Mouse (Mus musculus) 3T3-L1 (cell line): ENCODE results near the gene Clnk.
"Not testable (repeated sequence)": the region's sequence is repeated elsewhere in the genome, so short reads cannot be mapped to it uniquely, and the experiment has no call there.

Experiments used
- DNase-seq: peaks from one replicate; pipeline ENCODE4 v3.0.0-alpha.2; 2015; ENCODE audit warnings: low read depth, low spot score

Gene Clnk

DNA sequence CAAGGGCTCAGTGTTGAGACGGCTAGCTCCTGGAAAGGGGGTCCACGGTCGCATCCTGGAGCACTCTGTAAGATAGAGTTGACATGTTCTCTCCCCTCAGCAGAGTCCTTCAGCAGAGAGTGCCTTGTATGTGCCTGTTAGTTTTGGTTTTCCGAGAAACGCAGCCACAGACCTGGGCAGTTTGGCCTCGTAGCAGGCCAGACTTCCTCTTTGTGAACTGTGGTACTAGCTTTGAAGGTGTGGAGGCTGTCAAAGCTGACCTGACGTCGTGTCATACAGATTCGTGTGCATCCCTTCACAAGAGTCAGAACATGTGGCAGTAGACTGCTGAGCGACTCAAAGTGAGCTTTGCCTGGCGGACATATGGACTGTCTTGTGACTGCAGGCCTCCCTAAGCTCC, at the start of gene Clnk:
TSS of gene Clnk (minus strand) at position 191 of the 400 bp plus-strand sequence.
- DNase-seq, result no peak

DNA sequence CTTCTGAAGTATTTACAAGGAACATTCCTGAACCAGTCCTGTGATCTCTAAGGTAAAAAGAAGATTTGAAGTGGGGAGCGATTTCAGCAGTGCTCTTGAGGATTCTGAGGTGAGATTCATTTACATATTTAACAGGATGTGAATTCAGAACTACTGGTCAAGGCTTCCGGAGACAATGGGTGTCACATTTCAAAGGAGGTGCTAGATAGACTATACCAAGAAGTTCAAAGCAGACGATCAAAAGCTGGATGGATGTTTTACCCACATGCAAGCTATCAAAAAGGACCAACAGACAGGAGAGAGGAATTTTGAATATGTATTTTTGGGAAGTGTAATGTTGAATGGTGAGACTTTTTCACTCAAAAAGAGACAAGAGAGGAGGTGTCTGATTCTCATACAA, 28.7 kb upstream of the Clnk start:
- DNase-seq, result no peak

DNA sequence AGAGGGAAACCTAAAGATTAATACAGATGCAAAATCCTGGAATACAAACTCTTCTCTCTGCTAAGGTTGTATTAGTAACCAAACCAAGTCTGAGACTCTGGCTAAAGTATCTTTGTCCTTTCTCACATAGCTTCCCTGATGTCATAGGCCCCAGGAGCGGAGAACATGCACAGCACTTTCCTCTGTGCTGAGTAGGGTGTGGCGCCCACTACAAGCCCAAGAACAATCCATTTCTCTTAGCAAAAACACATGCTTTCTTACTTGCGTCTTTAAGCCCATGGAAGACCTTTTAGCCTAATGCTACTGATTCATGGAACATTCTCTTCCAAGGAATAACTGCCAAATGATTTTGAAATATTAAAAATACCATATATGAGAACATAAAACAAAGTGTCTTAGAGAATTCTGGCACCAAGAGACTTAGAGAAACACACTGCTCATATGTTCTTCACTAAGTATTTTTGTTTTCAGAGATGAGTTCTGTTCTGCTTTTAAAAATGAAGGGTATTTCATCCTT, 28.0 kb upstream of the Clnk start:
- DNase-seq, result no peak

DNA sequence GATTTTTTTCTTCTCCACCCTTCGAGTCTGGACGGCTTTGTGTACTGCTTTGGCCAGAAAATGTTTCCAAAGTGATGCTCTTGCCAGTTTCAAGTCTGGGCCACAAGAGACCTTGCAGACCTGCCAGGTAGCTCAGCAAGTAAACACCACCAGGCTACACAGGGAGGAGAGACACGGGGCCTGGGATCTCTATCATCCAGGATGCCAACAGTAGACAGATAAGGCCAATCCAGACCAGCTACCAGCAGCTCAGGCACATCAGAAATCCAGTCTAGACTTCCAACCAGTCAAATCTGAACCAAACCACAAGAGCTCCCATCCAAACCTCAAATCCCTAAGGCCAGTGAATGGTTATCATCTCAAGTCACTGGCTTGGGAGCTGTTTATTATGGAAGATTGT, 26.3 kb upstream of the Clnk start:
- no peak for DNase-seq

DNA sequence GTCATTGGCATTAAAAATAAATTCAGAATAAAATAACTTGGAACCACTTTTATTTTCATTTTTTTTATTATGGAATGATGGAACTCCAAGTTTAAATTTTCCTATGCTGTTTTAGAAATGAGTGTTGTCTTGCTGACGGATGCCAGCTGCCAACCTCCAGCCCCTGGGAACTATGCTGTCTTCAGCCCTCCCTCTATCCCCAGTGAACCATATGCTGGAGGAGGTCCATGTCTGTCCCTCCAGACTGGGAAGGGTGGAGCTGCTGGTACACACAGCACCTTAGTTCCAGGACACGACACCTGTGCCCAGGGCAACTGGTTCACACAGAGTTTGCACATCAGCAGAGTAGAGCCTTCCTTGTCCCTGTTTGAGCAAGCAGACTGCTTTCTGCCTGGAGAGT, 22.4 kb upstream of the Clnk start:
- DNase-seq, result no peak

DNA sequence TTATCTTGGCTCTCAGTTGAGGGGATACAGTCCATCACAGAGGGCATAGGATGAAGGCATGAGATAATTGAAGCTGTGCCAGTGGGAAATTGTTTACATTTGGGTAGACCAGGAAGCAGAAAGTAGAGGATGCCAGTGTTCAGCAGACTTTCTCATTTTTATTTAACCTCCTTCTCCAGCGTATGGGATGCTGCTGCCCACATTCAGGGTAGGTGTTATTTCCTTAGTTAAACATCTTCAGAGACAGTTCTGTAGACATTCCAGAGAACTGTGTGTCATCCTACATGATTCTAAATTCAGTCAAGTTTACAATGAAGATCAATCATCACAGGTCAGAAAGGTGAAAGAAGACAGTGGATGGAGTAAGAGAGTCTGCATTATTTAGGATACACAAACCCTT, 12.0 kb upstream of the Clnk start:
- no peak for DNase-seq

DNA sequence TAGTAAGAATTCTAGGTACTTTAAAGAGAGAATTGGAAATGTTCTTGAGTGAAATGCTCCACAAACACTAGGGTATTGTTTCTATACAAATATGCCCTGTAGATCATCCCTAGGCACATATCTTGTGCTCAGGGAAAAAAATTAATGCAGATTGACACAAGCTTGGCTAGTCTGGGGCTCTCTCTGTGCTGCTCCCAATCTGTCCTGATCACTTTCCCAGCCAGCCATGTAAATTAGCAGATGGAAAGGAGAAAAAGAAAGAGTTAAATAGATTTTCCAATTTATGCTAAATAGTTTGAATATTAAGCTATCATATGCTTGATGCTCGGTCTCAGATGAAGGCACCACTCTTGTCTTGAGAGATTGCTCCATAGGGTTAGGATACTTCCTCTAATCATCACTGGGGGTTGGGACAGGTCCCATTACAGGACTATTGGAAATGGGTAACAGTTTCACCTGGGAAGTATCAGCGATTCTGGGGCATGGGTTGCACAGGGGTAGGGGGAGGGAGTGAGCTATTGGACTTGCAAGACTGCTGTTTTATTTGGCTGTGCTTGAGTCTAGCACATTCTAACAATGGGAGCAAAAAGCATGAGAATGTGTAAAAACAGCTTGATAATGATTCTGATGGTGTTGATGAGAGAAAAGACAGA, 10.1 kb upstream of the Clnk start:
- no peak for DNase-seq

DNA sequence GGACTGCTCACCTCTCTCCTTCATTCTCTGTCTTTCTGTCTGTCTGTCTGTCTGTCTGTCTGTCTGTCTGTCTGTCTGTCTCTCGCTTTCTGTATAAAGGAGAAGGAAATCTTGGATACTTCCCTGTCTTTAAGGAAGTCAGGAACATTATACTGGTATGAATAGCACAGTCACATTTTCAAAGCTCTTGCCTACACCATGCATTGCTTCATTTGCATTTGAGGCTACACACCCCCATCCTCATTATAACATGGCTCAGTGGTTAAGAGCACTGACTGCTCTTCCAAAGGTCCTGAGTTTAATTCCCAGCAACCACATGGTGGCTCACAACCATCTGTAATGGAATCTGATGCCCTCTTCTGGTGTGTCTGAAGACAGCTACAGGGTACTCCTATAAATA, 6.0 kb upstream of the Clnk start:
- not testable (repeated sequence) for DNase-seq

DNA sequence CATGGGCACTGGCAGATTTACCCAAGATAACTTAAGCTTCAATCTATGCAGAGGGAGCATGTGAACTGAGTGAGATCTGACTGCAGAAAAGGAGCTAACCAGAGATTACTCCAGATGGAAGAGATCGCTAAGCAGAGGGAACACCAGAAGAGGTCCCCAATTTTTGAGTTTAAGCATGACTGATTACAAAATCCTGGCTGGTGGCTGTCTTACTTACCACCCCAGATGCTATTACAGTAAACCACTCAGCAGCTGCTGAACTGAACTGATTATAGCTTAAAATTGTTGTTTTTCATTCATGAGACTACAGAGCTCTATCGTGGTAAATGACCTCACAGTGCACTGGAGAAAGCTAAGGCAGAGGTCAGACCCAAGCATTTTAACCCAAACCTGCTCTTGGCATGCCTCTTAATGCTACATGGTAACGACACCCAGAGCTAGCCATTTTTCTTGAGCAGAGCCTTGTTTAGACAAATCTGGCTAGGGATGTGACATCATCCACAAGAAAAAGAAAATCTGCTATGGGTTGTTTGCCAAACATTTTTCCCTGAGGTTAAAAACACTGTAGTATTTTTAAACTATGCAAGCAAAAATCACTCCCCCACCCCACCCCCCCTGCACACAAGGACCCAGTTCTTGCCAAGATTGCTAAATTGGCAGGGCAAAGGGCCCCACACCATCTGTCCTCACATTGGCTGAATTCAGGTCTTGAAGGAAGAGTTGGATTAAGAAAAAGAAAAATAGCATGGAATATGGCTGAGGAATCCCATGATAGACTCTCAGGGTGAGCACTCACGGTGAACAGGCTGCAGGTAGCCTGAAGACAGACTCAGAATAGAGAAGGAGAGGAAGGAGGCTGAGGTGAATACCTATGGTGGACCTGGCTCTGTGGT, 5.4 kb upstream of the Clnk start:
- no peak for DNase-seq

DNA sequence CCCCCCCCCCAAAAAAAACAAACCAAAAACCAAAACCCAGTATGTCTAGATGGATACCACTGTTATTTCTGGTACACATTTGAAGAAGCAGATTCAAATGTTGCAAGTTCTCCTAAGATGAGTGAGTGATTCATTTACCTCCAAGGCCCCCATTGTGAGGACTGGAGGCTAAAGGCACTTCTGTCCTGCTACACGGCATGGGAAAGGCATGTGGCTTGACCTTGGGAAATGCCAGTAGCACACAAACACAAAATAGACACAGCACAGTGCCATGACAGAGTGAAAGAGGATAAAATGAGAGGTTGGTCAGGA, 4.8 kb upstream of the Clnk start:
- no peak for DNase-seq

DNA sequence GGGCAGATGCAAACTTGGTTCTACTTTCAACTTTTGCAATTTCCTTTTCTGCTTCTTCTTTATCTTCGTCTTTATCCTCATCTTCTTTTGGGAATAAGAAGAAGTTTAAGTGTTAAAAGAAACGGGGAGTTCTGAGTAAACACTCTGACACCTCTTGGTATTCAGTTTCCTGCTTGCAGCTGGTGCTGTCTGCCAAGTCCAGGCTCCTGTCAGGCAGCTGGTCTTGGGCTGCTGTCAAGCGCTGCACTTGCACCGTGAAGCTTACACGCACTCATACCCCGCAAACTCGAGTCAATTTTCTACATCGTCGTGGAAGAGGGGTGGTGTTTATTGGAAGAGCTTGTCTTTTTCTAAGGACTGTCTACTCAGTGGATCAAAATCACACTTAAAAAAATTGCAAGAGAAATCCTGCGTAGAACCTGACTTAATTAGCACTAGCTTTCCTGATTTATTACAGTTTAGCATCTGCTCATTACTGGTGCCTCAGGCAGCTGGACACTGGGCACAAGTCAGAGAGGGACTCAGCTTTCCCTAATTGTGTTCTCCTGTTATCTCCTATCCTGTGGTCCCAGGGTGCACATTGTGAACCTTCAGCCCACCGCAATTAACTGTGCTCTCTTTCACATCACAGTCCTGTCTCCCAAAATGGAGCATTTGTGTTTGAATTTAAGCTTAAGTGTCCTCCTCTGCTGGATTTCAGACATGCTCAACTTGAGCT, 3.5 kb upstream of the Clnk start:
- DNase-seq, result no peak

DNA sequence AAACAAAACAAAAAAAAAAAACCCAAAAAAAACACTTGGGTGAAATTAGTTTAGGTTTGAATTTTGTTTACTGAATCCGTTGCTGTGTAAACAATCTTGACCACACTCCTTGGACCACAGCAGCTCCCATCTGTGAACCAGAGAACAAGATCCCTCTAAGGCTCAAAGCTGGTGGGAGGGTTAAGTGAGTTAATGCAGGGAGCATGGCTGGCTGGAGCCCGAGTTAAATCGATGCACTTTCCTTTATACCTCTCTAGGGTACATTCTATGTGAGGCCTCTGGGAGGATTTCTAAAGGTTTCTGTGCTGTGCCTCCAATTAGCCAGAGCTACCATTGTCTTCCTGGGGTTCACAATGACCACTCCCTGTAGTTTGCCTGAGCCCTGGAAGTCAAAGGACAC, 1.2 kb downstream of the Clnk start:
- no peak for DNase-seq

DNA sequence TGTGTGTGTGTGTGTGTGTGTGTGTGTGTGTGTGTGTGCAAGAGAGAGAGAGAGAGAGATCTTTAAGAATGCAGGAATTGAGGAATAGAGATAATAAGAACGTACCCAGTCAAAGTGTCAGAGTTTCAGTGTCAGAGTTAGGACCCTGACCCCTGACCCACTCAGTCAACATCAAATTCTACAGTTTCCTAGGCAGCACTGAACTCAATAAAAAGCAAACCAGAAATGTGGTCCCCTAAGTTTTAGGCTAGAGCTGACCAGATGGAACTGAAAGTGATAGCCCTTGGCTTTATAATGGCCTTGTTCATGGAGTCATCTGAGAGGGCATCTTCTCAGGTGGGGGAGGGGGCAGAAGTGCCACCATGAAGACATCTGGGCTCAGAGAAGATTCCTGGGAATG, 1.7 kb downstream of the Clnk start:
- DNase-seq, result no peak

DNA sequence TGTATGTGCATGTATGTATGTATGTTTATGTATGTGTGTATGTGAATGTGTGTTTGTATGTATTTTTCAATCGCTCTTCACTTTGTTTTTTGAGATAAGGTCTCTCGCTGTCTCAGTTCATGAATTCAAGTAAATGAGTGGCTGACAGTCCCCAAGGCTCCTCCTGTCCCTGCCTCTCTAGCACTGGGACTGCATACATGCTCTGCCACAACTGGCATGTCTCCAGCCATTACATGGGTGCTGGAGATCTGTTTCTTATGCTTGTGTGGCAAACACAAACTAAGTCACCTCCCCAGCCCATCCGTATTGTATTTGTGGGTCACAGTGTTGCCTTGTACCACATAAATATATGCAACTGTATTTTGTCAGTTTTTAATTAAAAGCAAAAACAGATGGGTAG, 3.7 kb downstream of the Clnk start:
- DNase-seq, result no peak

DNA sequence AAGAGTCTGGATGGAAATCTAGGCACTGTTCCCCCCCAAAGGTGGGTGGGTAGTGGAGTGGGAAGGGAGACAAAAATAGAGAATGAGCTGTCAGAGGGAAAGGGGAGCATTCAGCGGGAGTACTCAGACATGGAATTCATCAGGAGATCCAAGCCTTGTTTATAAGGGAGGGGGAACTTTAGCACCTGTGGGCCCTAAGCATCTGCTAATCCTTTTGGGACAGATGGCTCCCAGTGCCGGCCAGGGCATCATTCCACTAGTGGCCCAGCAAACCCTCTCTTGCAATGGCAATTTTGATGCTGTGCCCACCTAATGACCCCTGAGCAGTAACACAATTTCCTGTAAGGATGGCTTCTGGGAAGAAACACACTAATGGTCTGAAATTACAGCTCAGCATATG, 5.0 kb downstream of the Clnk start:
- DNase-seq, result no peak

DNA sequence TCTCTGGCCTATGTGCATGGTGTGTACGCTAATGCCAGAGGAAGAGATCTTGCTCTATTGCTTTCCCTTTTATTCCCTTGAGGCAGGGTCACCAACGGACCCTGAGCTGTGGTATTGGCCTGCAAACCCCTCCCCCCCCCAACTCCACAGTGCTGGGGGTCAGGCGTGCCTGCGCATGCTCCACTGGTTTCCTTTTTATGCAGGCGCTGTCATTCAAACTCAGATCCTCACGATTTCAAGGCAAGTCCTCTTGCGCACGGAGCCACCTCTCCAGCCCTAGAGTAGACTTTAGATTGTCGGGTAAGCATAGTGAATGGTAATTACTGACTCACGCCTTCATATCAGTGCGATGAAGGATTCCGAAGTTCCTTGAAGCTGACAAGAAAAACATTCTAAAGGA, 6.1 kb downstream of the Clnk start:
- no peak for DNase-seq

DNA sequence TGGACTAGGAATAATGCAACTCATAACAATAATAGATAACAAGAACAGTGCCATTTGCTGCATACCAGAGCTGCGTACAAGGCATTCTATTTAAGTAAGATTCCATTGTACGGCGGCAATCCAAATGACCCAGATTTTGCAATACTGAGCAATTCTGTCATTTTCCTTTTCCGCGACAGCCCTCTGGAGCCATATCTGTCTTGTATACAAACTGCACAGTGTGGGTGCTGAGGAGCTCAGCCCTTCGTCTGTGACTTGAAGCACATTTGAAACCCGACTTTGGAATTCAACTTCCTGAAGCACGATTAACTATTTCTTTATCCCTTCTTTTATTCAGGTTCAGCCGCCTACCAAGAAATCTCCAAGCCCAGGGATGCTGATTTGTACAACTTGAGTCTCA, 6.6 kb downstream of the Clnk start:
- no peak for DNase-seq

DNA sequence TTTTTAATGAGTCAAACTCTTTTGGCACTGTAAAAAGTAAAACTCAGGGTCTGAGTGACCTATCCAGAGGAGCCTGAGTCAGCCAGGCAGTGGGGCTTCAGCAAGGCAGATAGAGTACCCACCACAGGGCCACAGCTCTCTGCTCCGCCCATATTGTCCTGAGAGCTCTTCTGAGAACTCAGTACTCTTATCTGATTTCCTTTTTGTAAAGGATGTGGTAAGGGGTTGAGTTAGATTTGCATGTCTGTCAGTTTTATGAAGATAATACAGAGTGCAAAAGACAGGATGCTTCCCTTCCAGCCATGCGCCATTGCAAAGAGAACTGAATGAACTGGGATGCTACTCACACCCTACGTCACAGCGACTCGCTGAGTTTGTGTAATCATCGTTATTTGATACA, 12.0 kb downstream of the Clnk start:
- DNase-seq, result no peak

DNA sequence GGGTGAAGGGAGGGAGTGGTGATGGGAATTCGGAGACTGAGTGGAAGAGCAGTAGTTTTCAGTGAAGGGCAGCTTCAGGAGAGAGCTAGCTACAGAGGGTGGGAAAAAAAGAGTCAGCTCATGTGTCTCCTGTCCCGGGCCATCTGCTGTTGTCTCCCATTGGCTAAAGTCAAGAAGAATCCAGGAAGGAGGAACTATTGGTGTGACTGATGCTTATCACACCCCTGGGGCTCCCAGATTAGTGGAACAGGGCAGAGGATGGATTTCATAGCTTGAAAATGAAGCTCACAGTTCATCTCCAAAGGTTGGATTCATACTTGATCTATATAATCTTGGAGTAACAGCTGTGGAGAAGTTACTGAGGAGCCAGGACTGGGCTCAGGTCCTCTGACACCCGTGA, 13.6 kb downstream of the Clnk start:
- no peak for DNase-seq

DNA sequence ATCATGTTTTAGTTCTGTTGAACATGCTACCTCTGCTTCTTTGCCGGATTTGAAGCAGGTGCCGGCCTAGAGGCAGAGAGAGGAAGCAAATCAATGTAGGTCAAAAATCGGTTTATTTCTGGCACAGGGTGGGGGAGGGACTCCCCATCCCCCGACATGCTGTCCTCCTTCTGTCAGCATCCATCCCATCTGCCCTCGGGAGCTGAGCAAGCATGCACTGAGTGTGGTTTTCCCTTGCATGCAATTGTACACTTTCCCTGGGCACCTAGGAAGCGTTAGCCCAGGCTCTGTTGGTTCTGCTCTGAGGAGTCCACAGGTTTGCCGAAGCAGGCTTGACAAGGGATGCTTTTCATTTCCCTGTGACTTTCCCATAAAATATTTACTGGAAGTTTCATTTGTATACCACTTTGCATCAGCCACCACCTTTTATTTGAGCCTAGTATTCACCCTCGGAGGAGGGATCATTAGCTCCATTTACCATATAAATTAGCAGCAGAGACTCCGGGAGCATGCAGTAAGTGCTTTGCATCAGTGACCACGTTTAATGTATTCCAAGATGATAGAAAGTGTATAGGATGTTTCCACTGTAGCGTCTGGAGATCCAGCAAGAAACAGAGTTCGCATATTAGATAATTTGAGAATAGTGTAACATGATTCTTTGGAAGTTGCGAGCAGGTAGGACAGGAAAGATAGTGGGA, 14.2 kb downstream of the Clnk start:
- DNase-seq, result no peak

DNA sequence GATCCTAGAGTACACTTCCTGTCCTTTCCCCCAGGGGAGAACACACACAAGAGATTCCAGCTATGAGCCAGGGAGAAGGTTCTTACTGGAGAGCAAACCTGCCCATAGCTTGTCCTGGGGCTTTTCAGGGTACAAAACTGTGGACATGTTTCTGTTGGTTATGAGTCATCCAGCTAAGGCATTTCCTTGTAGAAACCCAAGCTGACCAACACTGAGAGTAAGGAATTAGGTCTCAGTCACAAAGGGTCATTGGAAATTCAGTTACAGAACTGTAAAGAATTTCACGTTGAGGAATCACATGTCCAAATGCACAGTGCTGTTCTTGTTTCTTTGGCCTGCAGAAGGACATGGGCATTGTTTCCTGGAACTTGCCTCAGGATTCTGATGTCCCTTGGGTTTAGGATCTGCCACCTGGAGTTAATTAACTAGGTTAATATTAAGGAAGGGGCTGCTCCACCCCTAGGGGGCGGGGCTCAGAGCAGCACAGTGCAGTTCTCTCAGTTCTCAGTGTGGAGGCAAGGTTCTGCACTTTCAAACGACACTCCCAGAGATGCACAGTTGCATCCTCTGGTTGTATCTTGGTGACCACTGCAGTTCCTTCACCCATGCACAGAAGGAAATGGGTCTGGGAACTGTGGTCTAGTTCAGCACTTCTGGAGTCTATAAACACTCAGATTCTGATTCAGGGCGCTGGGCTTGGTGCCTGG, 18.4 kb downstream of the Clnk start:
- DNase-seq, result peak; percentile 44
